Mouse (Mus musculus): Measurements from ENCODE around the gene Drd5. TPM values are rescaled to one million over a fixed set of nuclear protein-coding genes. Genes with fewer than 3 reads are reported as not detected.

Gene Drd5
- polyA plus RNA-seq, 1 experiment = not detected

DNA sequence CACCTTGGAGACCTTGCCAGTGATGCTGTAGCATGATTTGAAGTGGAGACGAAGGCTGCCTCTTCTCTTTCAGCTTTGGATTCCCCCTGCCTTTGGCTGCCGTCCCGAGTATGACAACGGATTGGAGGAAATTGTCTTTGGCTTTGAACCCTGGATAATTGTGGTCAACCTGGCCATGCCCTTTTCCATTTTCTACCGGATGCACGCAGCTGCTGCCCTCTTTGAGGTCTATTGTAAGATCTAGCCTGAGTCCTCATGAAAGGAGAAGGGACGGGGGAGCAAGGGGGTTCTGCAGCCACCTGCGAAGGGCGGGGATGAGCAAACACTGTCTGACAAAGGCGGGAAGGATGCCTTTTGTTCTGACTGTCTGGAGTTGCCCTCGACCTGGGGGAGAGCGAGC, 16.5 kb upstream of the Drd5 start:
- no peak overlapping the region for H3K4me3 ChIP-seq (ENCODE audit: low read depth, low read length)
- no peaks in the 10 kb centered on the region for H3K27me3 ChIP-seq (ENCODE audit: control insufficient read depth, insufficient read depth, low read length, poor library complexity, severe bottlenecking)
- no peaks in the 10 kb centered on the region for H3K4me1 ChIP-seq (ENCODE audit: control insufficient read depth, insufficient read depth, low read length)
- no peak overlapping the region for H3K9ac ChIP-seq (ENCODE audit: low read depth, poor library complexity, severe bottlenecking)
- TF ChIP-seq CTCF (IDR thresholded peaks at IDR 0.05; ENCODE audit: low read depth, low read length) = no peak
- peak; percentile 49; the same call in 1 of the 2 replicates for TF ChIP-seq EP300 (IDR thresholded peaks at IDR 0.05; ENCODE audit: insufficient read depth, low read depth, low read length)
- no peak for TF ChIP-seq POLR2A (IDR thresholded peaks at IDR 0.05; ENCODE audit: insufficient read depth, low read length)
- no peaks in the 10 kb centered on the region for H3K36me3 ChIP-seq (ENCODE audit: control insufficient read depth, insufficient read depth, low read length, poor library complexity, severe bottlenecking)
- no peak overlapping the region for H3K27ac ChIP-seq (ENCODE audit: insufficient read depth, low read length)
- H3K9me3 ChIP-seq (replicated peaks; ENCODE audit: control insufficient read depth, insufficient read depth, low read length, poor library complexity, severe bottlenecking) = no peaks in the 10 kb centered on the region

DNA sequence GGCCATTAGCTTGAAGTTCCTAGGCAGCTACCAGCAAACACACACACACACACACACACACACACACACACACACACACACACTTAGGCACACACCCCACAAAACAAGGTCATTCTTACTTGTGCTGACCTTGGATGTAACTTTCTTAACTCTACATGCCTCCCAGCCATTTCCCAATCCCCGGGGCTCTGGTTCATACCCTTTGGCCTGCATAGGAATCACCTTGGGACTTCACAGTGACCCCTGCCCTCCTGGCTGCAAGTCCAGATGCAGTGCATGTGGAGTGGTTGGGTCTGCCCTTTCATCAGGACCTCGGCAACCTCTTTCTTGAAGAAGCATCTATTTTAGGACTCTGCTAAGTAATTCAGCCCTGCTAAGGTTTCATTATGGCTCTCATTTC, 13.9 kb upstream of the Drd5 start:
- H3K9ac ChIP-seq (ENCODE audit: low read depth, poor library complexity, severe bottlenecking) = no peak overlapping the region

DNA sequence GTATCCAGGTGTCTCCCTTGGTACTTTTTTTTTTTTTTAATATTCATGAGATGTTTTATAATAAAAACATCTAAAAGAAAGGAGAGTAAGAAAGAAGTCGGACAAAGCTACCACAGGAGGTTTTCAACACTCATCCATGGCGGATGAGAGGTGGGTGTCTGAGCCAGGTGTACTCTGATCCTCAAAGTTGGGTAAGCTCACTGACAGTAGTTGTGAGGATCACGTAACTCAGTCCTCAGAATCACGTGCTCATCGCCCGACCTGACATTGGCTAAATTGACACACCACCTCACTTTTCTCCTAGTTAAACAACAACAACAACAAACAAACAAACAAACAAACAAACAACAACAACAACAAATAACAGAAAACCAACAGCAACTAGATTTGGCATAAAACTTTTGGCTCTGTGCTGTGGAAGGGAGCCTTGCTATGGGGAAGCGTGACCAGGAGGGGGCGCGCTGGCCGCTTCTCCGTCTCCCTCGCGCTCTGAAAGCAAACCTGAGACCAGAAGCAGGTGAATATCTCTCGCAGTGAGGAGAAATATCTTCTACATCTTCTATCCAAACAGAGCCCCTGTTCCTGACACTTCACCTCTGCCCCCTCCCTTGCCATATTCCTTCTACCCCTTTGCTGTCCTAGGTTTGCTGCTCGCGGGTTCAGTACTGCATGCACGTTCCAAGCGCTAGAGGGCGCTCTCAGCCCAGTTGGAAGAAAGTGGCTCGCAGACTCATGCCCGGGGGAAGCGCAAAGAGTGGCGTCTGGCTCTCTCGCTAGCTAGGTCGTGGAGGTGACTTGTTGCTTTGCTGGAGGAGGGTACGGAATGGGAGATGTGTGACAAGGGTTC, 11.7 kb upstream of the Drd5 start:
- Histone ChIP-seq H3K9me3 (replicated peaks; ENCODE audit: control insufficient read depth, insufficient read depth, low read length, poor library complexity, severe bottlenecking) (no peaks in the 10 kb centered on the region), H3K9ac (ENCODE audit: low read depth, poor library complexity, severe bottlenecking) (peak overlapping the region; percentile 32; the same call in 1 of the 2 replicates)
- TF ChIP-seq POLR2A (IDR thresholded peaks at IDR 0.05; ENCODE audit: insufficient read depth, low read length) (no peak), EP300 (IDR thresholded peaks at IDR 0.05; ENCODE audit: insufficient read depth, low read depth, low read length) (0 out of 2 replicates have a peak, but pooled peaks have one; percentile 14), CTCF (IDR thresholded peaks at IDR 0.05; ENCODE audit: low read depth, low read length) (peak; percentile 84)

More for the DNA sequence above, 13.9 kb upstream of the Drd5 start:
- no peak overlapping the region for H3K4me3 ChIP-seq (ENCODE audit: low read depth, low read length)
- no peaks in the 10 kb centered on the region for H3K36me3 ChIP-seq (ENCODE audit: control insufficient read depth, insufficient read depth, low read length, poor library complexity, severe bottlenecking)
- TF ChIP-seq CTCF (IDR thresholded peaks at IDR 0.05; ENCODE audit: low read depth, low read length) (no peak), POLR2A (IDR thresholded peaks at IDR 0.05; ENCODE audit: insufficient read depth, low read length) (no peak), EP300 (IDR thresholded peaks at IDR 0.05; ENCODE audit: insufficient read depth, low read depth, low read length) (no peak)
- H3K9me3 ChIP-seq (replicated peaks; ENCODE audit: control insufficient read depth, insufficient read depth, low read length, poor library complexity, severe bottlenecking) = no peaks in the 10 kb centered on the region
- no peaks in the 10 kb centered on the region for H3K27me3 ChIP-seq (ENCODE audit: control insufficient read depth, insufficient read depth, low read length, poor library complexity, severe bottlenecking)
- H3K4me1 ChIP-seq (ENCODE audit: control insufficient read depth, insufficient read depth, low read length) = no peaks in the 10 kb centered on the region
- no peak overlapping the region for H3K27ac ChIP-seq (ENCODE audit: insufficient read depth, low read length)

GRCm38 (mm10) chr5:38308873-38309272, 10.3 kb upstream of the Drd5 start:
- Histone ChIP-seq H3K27me3 (ENCODE audit: control insufficient read depth, insufficient read depth, low read length, poor library complexity, severe bottlenecking) (no peaks in the 10 kb centered on the region), H3K27ac (ENCODE audit: insufficient read depth, low read length) (no peak overlapping the region), H3K4me3 (ENCODE audit: low read depth, low read length) (no peak overlapping the region), H3K9me3 (replicated peaks; ENCODE audit: control insufficient read depth, insufficient read depth, low read length, poor library complexity, severe bottlenecking) (no peaks in the 10 kb centered on the region; the same call in 1 of the 2 replicates), H3K9ac (ENCODE audit: low read depth, poor library complexity, severe bottlenecking) (no peak overlapping the region), H3K4me1 (ENCODE audit: control insufficient read depth, insufficient read depth, low read length) (no peaks in the 10 kb centered on the region), H3K36me3 (ENCODE audit: control insufficient read depth, insufficient read depth, low read length, poor library complexity, severe bottlenecking) (no peaks in the 10 kb centered on the region)
- TF ChIP-seq CTCF (IDR thresholded peaks at IDR 0.05; ENCODE audit: low read depth, low read length) (peak; percentile 60), EP300 (IDR thresholded peaks at IDR 0.05; ENCODE audit: insufficient read depth, low read depth, low read length) (no peak), POLR2A (IDR thresholded peaks at IDR 0.05; ENCODE audit: insufficient read depth, low read length) (no peak)

More for the DNA sequence above, 11.7 kb upstream of the Drd5 start:
- H3K27me3 ChIP-seq (ENCODE audit: control insufficient read depth, insufficient read depth, low read length, poor library complexity, severe bottlenecking) = no peaks in the 10 kb centered on the region
- peak overlapping the region; percentile 79 for H3K4me3 ChIP-seq (ENCODE audit: low read depth, low read length)
- no peaks in the 10 kb centered on the region for H3K36me3 ChIP-seq (ENCODE audit: control insufficient read depth, insufficient read depth, low read length, poor library complexity, severe bottlenecking)
- no peaks in the 10 kb centered on the region for H3K4me1 ChIP-seq (ENCODE audit: control insufficient read depth, insufficient read depth, low read length)
- no peak overlapping the region for H3K27ac ChIP-seq (ENCODE audit: insufficient read depth, low read length)

DNA sequence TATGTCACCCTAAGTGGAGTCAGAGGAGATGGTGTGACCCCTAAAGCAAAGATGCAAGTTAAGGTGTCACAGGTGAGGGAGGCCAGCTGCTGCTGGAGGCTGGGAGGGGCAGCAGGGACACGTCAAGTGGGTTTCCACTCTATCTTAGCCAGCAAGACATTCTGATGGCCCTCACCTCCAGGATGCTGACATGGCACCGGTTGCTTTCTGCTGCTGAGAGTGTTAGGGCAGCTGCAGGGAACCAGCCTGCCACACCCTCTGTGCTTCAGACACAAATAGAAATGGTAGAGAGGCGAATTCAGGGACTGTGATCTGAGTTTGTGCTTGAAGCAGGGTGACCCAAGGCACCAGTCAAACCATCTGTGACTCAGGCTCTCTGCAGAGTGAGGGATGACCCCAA, 9.4 kb upstream of the Drd5 start:
- H3K9me3 ChIP-seq (replicated peaks; ENCODE audit: control insufficient read depth, insufficient read depth, low read length, poor library complexity, severe bottlenecking) = no peaks in the 10 kb centered on the region; the same call in 1 of the 2 replicates
- no peaks in the 10 kb centered on the region for H3K4me1 ChIP-seq (ENCODE audit: control insufficient read depth, insufficient read depth, low read length)
- H3K27me3 ChIP-seq (ENCODE audit: control insufficient read depth, insufficient read depth, low read length, poor library complexity, severe bottlenecking) = no peaks in the 10 kb centered on the region
- TF ChIP-seq POLR2A (IDR thresholded peaks at IDR 0.05; ENCODE audit: insufficient read depth, low read length) (no peak), CTCF (IDR thresholded peaks at IDR 0.05; ENCODE audit: low read depth, low read length) (no peak), EP300 (IDR thresholded peaks at IDR 0.05; ENCODE audit: insufficient read depth, low read depth, low read length) (no peak)
- H3K27ac ChIP-seq (ENCODE audit: insufficient read depth, low read length) = no peak overlapping the region
- H3K36me3 ChIP-seq (ENCODE audit: control insufficient read depth, insufficient read depth, low read length, poor library complexity, severe bottlenecking) = no peaks in the 10 kb centered on the region
- H3K9ac ChIP-seq (ENCODE audit: low read depth, poor library complexity, severe bottlenecking) = no peak overlapping the region
- no peak overlapping the region for H3K4me3 ChIP-seq (ENCODE audit: low read depth, low read length)

- H3K9ac ChIP-seq (ENCODE audit: low read depth, poor library complexity, severe bottlenecking) = no peak overlapping the region
- no peak overlapping the region for H3K27ac ChIP-seq (ENCODE audit: insufficient read depth, low read length)
- TF ChIP-seq EP300 (IDR thresholded peaks at IDR 0.05; ENCODE audit: insufficient read depth, low read depth, low read length) (no peak), POLR2A (IDR thresholded peaks at IDR 0.05; ENCODE audit: insufficient read depth, low read length) (no peak), CTCF (IDR thresholded peaks at IDR 0.05; ENCODE audit: low read depth, low read length) (no peak)
- no peak overlapping the region for H3K4me3 ChIP-seq (ENCODE audit: low read depth, low read length)
- no peaks in the 10 kb centered on the region for H3K4me1 ChIP-seq (ENCODE audit: control insufficient read depth, insufficient read depth, low read length)
- no peaks in the 10 kb centered on the region for H3K36me3 ChIP-seq (ENCODE audit: control insufficient read depth, insufficient read depth, low read length, poor library complexity, severe bottlenecking)
- H3K27me3 ChIP-seq (ENCODE audit: control insufficient read depth, insufficient read depth, low read length, poor library complexity, severe bottlenecking) = no peaks in the 10 kb centered on the region; the same call in 1 of the 2 replicates
- H3K9me3 ChIP-seq (replicated peaks; ENCODE audit: control insufficient read depth, insufficient read depth, low read length, poor library complexity, severe bottlenecking) = no peaks in the 10 kb centered on the region
Measured at GRCm38 (mm10) chr5:38333381-38333780, 14.2 kb downstream of the Drd5 start.

Measured in ES-Bruce4 (cell line).